Mouse (Mus musculus) limb, embryonic 11.5 days (tissue): ENCODE results near the gene Lrrc58. TPM values are rescaled to one million over a fixed set of nuclear protein-coding genes. Genes with fewer than 3 reads are reported as not detected.

Experiments used
- polyA plus RNA-seq: library from polyadenylated mRNA; unstranded; fragments of >200 nt; fragmentation: Nextera tagmentation; extraction: Ambion mirVana; gene quantifications from 2 replicates; pipeline ENCODE4 v1.2.1, GENCODE M21; 2014

The Lrrc58 gene
- polyA plus RNA-seq, 1 experiment from 2014 or later = 67.4 TPM

Other genes with a start within 250 kb of the Lrrc58 start
- 57.2 and 59.2 TPM in 2 replicates for gene Ndufb4, start 213.9 kb upstream of the Lrrc58 start, polyA plus RNA-seq
- 268 and 273 TPM in 2 replicates for gene Fstl1, start 91.5 kb upstream of the Lrrc58 start, polyA plus RNA-seq
- gene Gm36028, start 7.2 kb upstream of the Lrrc58 start, polyA plus RNA-seq = not detected in 2 replicates
- 0.78 and 0.80 TPM in 2 replicates for gene Gpr156, start 48.1 kb downstream of the Lrrc58 start, polyA plus RNA-seq
- 67.5 and 70.4 TPM in 2 replicates for gene Gsk3b, start 220.6 kb downstream of the Lrrc58 start, polyA plus RNA-seq